Mouse (Mus musculus) urinary bladder, postnatal 14 days (tissue): ENCODE results near the gene BC028528.
"Not testable (repeated sequence)": the region's sequence is repeated elsewhere in the genome, so short reads cannot be mapped to it uniquely, and the experiment has no call there.

Experiments used
- DNase-seq: peaks from one replicate; pipeline ENCODE4 v3.0.0; 2021; ENCODE audit warnings: low spot score

Gene BC028528

GRCm38 (mm10) chr3:95905146-95905939 lies 13.5 kb upstream of the BC028528 start:
- DNase-seq = no peak

- no peak for DNase-seq
These were observed 12.8 kb upstream of the BC028528 start, which contains the start of gene Car14 for GRCm38 (mm10) chr3:95904568-95904967. TSS of gene Car14 (minus strand) at chr3:95904691.

GRCm38 (mm10) chr3:95903753-95904502 lies 12.1 kb upstream of the BC028528 start:
- DNase-seq = no peak

- DNase-seq = no peak
These were observed 10.8 kb upstream of the BC028528 start for GRCm38 (mm10) chr3:95902643-95903042.

- DNase-seq = no peak
These were observed 10.5 kb upstream of the BC028528 start for GRCm38 (mm10) chr3:95902373-95902625.

- DNase-seq = no peak
These were observed 10.0 kb upstream of the BC028528 start for GRCm38 (mm10) chr3:95901616-95902372.

- DNase-seq = no peak
These were observed 8.2 kb upstream of the BC028528 start for GRCm38 (mm10) chr3:95899800-95900524.

GRCm38 (mm10) chr3:95895501-95895900 lies 3.7 kb upstream of the BC028528 start:
- DNase-seq = not testable (repeated sequence)

GRCm38 (mm10) chr3:95894317-95895160 lies 2.7 kb upstream of the BC028528 start:
- peak; percentile 65 for DNase-seq

- DNase-seq = peak; percentile 95
These were observed 2.0 kb upstream of the BC028528 start, which contains the start of gene Aph1a for GRCm38 (mm10) chr3:95893606-95894316. TSS of gene Aph1a (plus strand) at chr3:95893969.

GRCm38 (mm10) chr3:95893126-95893525 lies 1.3 kb upstream of the BC028528 start:
- DNase-seq = no peak

- DNase-seq = no peak
These were observed 554 bp upstream of the BC028528 start for GRCm38 (mm10) chr3:95892066-95893052.

- no peak for DNase-seq
These were observed 2.1 kb downstream of the BC028528 start for GRCm38 (mm10) chr3:95889664-95890063.

GRCm38 (mm10) chr3:95887596-95887995 lies 4.2 kb downstream of the BC028528 start:
- no peak for DNase-seq

GRCm38 (mm10) chr3:95884400-95884799 lies 7.4 kb downstream of the BC028528 start:
- no peak for DNase-seq

- peak; percentile 78 for DNase-seq
These were observed 8.9 kb downstream of the BC028528 start for GRCm38 (mm10) chr3:95882816-95883425.

GRCm38 (mm10) chr3:95881979-95882815 lies 9.6 kb downstream of the BC028528 start, which contains the start of gene Ciart:
TSS of gene Ciart (minus strand) at chr3:95882251.
- DNase-seq = peak; percentile 94

GRCm38 (mm10) chr3:95879063-95879462 lies 12.7 kb downstream of the BC028528 start:
- no peak for DNase-seq
